Mouse (Mus musculus): Measurements from ENCODE around the gene Phactr4. TPM values are rescaled to one million over a fixed set of nuclear protein-coding genes. Genes with fewer than 3 reads are reported as not detected.
A peak's percentile ranks its signal among the peaks of the same experiment; 100 is the strongest.

The Phactr4 gene
- polyA plus RNA-seq, 1 experiment from 2014 or later = 22.2 TPM

DNA sequence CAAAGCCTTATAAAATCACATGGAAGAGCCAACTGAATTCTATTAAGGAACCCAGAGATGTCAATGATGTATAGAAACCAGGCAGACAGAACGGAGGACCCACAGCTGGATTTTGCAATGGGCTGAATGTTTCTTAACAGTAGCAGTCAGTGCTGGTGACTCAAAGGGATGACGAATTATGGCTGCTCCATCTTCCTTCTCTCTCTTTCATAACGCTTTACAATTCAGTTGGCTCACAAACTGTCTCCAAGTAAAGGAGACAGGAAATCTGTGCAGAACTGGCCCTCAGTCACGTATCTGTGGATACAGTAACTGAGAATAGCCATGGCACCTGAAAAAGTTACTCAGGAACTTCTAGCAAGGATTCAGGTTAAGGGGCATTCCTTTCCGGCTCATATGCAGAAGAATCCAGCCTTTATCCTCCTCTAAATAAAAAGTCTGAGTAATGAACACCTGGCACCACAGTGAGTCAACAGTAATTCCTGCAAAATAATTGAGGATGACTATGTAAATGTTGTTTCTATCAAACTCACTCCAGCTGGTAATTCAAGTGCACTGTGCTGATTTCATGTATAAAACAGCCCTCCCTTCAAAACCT, 19.1 kb downstream of the Phactr4 start:
- Histone ChIP-seq H3K27ac (ENCODE audit: low read depth, low read length) (no peak overlapping the region), H3K4me3 (ENCODE audit: low read depth, low read length) (no peak overlapping the region), H3K4me1 (ENCODE audit: control insufficient read depth, insufficient read depth, low read length) (peaks cover 4% of the 10 kb centered on the region), H3K36me3 (ENCODE audit: control insufficient read depth, insufficient read depth, low read length) (no peaks in the 10 kb centered on the region; the same call in 1 of the 2 replicates), H3K4me2 (no peak overlapping the region), H3K9me3 (ENCODE audit: control insufficient read depth, low read length) (no peaks in the 10 kb centered on the region), H3K9ac (ENCODE audit: low read length) (no peak overlapping the region), H3K27me3 (ENCODE audit: control insufficient read depth, insufficient read depth, low read length) (no peaks in the 10 kb centered on the region)
- no peak for ATAC-seq (ENCODE audit: low FRiP score)
- no peak for DNase-seq (ENCODE audit: low spot score, missing footprints)
- WGBS = 91% methylated on average over 5 of the region's 5 CpGs

DNA sequence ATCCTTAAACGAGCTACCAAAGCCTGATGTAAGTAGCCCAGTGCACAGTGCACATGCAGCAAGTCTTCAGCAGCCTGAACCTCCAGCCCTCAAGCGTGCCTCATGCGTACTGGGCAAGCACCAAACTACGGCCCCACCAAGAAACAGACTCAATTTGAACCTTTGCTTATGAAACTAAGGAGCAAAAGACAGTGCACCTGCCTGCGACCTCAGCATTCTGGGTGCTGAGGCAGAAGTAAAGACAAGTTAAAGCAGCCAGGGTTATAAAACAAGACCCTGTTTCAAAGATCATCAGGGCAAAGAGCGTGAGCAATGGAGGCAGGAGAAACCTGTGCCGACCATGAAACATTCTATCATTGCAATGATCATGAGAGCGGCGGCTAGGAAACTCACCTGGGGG, 21.3 kb downstream of the Phactr4 start:
- Histone ChIP-seq H3K4me2 (no peak overlapping the region), H3K27ac (ENCODE audit: low read depth, low read length) (no peak overlapping the region), H3K9ac (ENCODE audit: low read length) (no peak overlapping the region), H3K27me3 (ENCODE audit: control insufficient read depth, insufficient read depth, low read length) (no peaks in the 10 kb centered on the region), H3K4me1 (ENCODE audit: control insufficient read depth, insufficient read depth, low read length) (peaks cover 4% of the 10 kb centered on the region), H3K4me3 (ENCODE audit: low read depth, low read length) (no peak overlapping the region), H3K9me3 (ENCODE audit: control insufficient read depth, low read length) (no peaks in the 10 kb centered on the region), H3K36me3 (ENCODE audit: control insufficient read depth, insufficient read depth, low read length) (no peaks in the 10 kb centered on the region; the same call in 1 of the 2 replicates)
- WGBS = 92% methylated on average over 9 of the region's 9 CpGs
- DNase-seq (ENCODE audit: low spot score, missing footprints) = no peak
- no peak for ATAC-seq (ENCODE audit: low FRiP score)

DNA sequence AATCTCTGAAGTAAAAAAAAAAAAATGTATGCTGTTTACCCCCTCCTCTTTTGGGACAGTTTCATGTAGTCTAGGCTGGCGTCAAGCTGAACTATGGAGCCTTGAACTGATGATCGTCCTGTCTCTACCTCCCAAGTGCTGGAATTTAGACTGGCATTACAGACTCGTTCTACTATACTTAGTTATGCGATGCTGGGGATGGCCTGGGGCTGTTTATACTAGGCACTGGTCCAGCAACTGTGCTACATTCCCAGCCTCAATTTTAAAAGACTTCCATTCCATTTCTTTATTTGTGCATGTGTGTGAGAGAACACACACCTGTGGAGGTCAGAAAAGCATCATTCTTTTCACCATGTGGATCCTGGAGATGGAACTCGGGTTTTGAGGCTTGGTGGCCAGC, 23.4 kb downstream of the Phactr4 start:
- DNase-seq (ENCODE audit: low spot score, missing footprints) (no peak), ATAC-seq (ENCODE audit: low FRiP score) (no peak)
- Histone ChIP-seq H3K27ac (ENCODE audit: low read depth, low read length) (no peak overlapping the region), H3K9me3 (ENCODE audit: control insufficient read depth, low read length) (no peaks in the 10 kb centered on the region), H3K9ac (ENCODE audit: low read length) (no peak overlapping the region), H3K4me3 (ENCODE audit: low read depth, low read length) (no peak overlapping the region), H3K36me3 (ENCODE audit: control insufficient read depth, insufficient read depth, low read length) (no peaks in the 10 kb centered on the region; the same call in 1 of the 2 replicates), H3K27me3 (ENCODE audit: control insufficient read depth, insufficient read depth, low read length) (no peaks in the 10 kb centered on the region), H3K4me1 (ENCODE audit: control insufficient read depth, insufficient read depth, low read length) (peaks cover 4% of the 10 kb centered on the region), H3K4me2 (no peak overlapping the region)
- 84% methylated on average over 5 of the region's 5 CpGs for WGBS

DNA sequence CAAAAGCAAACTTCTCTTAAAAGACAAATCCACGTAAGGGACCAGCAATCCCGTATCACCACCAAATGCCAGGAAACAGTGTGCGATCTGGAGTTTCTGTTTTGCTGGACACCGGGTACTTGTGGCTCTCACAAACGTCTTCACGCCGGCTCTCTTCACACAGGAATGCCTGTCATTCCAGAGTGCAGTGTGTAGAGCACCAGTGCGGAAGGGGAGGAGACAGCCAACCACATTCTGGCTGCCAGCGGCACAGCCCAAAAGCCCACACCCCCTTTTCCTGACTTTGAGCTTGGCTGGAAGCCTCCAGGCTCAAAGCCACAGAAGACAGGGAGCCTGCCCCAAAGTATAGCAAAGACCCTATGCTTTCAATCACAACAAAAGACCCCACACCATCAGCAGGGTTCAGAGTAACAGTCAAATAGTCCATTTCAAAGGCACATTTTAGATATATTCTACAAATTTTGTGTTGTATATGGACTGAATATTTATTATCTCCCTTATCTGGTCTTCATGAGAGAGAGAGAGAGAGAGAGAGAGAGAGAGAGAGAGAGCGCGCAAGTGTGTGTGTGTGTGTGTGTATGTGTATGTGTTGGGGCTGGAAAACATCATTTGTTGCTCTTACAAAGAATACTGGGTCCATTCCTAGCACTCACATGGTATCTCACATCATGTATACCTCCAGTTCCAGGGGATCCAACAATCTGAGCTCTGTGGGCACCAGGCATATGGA, 24.1 kb downstream of the Phactr4 start:
- no peaks in the 10 kb centered on the region; the same call in 1 of the 2 replicates for H3K36me3 ChIP-seq (ENCODE audit: control insufficient read depth, insufficient read depth, low read length)
- H3K4me3 ChIP-seq (ENCODE audit: low read depth, low read length) = no peak overlapping the region
- peaks cover 4% of the 10 kb centered on the region for H3K4me1 ChIP-seq (ENCODE audit: control insufficient read depth, insufficient read depth, low read length)
- no peaks in the 10 kb centered on the region for H3K9me3 ChIP-seq (ENCODE audit: control insufficient read depth, low read length)
- ATAC-seq (ENCODE audit: low FRiP score) (no peak), DNase-seq (ENCODE audit: low spot score, missing footprints) (peak; percentile 87)
- 47% methylated on average over 11 of the region's 11 CpGs for WGBS
- no peak overlapping the region for H3K9ac ChIP-seq (ENCODE audit: low read length)
- H3K27ac ChIP-seq (ENCODE audit: low read depth, low read length) = no peak overlapping the region
- H3K4me2 ChIP-seq = no peak overlapping the region; the same call in 1 of the 2 replicates
- no peaks in the 10 kb centered on the region for H3K27me3 ChIP-seq (ENCODE audit: control insufficient read depth, insufficient read depth, low read length)

DNA sequence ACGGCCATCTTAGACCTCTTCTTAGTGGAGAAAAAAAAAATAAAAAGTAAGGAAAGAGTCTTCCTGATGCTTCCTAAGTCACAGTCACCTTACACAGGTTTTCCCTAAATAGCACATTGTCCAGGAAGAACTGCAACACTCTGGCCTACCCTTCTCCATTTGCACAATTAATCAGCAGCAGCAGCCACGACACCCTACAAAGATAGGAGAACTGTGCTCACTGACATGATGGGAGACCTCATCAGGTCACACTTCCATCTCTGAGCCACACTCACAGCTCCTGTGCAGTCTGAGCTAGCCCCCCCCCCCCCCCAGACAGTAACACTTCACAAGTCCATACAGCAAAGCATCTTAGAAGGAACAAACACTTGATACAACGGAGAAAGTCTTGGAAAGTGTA, 25.2 kb downstream of the Phactr4 start:
- 90% methylated on average over 3 of the region's 3 CpGs for WGBS

DNA sequence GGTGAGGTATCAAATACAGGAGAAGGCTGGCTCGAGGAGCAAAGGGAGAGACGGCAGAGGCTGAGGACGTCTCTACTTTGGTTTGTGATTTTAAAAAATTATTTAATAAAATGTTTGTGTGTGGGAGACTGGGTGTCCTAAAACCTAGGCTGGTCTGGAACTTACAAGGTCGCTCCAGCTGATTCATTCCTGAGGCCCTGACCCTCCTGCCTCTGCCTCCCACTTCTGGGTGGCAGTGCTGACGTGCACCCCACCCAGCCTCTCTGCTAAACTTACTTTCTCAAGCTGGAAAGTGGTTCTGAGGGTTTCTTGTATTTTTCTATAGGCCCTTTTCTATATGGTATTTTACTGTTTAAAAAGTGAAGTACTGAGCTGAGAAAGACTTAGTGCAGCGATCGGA, 26.0 kb downstream of the Phactr4 start:
- Histone ChIP-seq H3K27me3 (ENCODE audit: control insufficient read depth, insufficient read depth, low read length) (no peaks in the 10 kb centered on the region), H3K9me3 (ENCODE audit: control insufficient read depth, low read length) (no peaks in the 10 kb centered on the region), H3K4me1 (ENCODE audit: control insufficient read depth, insufficient read depth, low read length) (peaks cover 4% of the 10 kb centered on the region), H3K4me3 (ENCODE audit: low read depth, low read length) (no peak overlapping the region), H3K27ac (ENCODE audit: low read depth, low read length) (no peak overlapping the region), H3K36me3 (ENCODE audit: control insufficient read depth, insufficient read depth, low read length) (no peaks in the 10 kb centered on the region; the same call in 1 of the 2 replicates), H3K9ac (ENCODE audit: low read length) (no peak overlapping the region), H3K4me2 (no peak overlapping the region)
- DNase-seq (ENCODE audit: low spot score, missing footprints) = no peak
- 95% methylated on average over 7 of the region's 7 CpGs for WGBS
- ATAC-seq (ENCODE audit: low FRiP score) = no peak

More for the DNA sequence above, 25.2 kb downstream of the Phactr4 start:
- Histone ChIP-seq H3K4me1 (ENCODE audit: control insufficient read depth, insufficient read depth, low read length) (peaks cover 4% of the 10 kb centered on the region), H3K9ac (ENCODE audit: low read length) (no peak overlapping the region), H3K27ac (ENCODE audit: low read depth, low read length) (no peak overlapping the region), H3K36me3 (ENCODE audit: control insufficient read depth, insufficient read depth, low read length) (no peaks in the 10 kb centered on the region; the same call in 1 of the 2 replicates), H3K4me2 (no peak overlapping the region), H3K9me3 (ENCODE audit: control insufficient read depth, low read length) (no peaks in the 10 kb centered on the region), H3K27me3 (ENCODE audit: control insufficient read depth, insufficient read depth, low read length) (no peaks in the 10 kb centered on the region), H3K4me3 (ENCODE audit: low read depth, low read length) (no peak overlapping the region)
- no peak for ATAC-seq (ENCODE audit: low FRiP score)
- DNase-seq (ENCODE audit: low spot score, missing footprints) = no peak

DNA sequence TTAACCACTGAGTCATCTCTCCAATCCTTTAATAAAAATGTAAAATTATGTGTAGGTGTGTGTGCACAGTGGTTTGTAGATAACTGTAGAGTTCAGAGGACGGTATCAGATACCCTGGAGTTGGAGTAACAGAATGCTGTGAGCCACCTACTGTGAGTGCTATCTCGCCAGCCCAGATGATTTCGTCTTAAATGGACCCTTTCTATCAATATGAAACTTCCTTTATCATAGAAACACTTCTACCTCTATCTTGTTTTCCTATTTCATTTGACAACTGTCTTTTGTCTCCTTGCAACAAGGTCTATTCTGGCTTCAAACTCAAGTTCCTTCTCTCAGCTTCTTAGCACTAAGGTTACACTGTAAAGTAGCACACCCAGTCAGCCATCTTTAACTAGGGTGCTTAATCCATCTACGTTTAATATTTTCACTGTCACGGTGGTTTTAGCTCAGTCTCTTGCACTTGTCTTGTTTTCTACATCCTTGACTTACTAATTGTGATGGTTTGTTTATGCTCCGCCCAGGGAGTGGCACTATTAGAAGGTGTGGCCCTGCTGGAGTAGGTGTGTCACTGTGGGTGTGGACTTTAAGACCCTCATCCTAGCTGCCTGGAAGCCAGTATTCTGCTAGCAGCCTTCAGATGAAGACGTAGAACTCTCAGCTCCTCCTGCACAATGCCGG, 31.1 kb downstream of the Phactr4 start:
- no peak overlapping the region for H3K9ac ChIP-seq (ENCODE audit: low read length)
- H3K4me3 ChIP-seq (ENCODE audit: low read depth, low read length) = no peak overlapping the region
- no peak overlapping the region for H3K4me2 ChIP-seq
- H3K4me1 ChIP-seq (ENCODE audit: control insufficient read depth, insufficient read depth, low read length) = no peaks in the 10 kb centered on the region
- H3K27me3 ChIP-seq (ENCODE audit: control insufficient read depth, insufficient read depth, low read length) = no peaks in the 10 kb centered on the region
- no peaks in the 10 kb centered on the region for H3K9me3 ChIP-seq (ENCODE audit: control insufficient read depth, low read length)
- DNase-seq (ENCODE audit: low spot score, missing footprints) (no peak), ATAC-seq (ENCODE audit: low FRiP score) (no peak)
- no peaks in the 10 kb centered on the region for H3K36me3 ChIP-seq (ENCODE audit: control insufficient read depth, insufficient read depth, low read length)
- 96% methylated on average over 8 of the region's 8 CpGs for WGBS
- no peak overlapping the region for H3K27ac ChIP-seq (ENCODE audit: low read depth, low read length)

DNA sequence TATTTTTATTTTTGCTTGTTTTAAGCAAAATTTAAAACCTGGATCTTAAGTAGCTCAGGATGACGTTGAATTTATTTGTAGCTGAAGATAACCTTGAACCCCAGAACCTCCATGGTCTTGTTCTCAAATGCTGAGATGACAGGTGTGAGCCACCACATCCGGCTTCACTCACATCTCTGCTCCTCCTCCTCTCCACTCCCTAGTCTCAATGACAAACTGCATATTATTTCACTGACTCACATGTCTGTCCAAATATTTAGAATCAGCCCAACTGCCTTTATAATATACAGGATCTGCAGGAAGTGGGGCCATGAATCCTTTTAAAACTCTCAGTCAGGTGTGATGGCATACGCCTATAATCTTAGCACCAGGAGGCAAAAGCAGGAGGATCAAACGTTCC, 33.0 kb downstream of the Phactr4 start:
- Histone ChIP-seq H3K27ac (ENCODE audit: low read depth, low read length) (no peak overlapping the region), H3K27me3 (ENCODE audit: control insufficient read depth, insufficient read depth, low read length) (no peaks in the 10 kb centered on the region), H3K9ac (ENCODE audit: low read length) (no peak overlapping the region), H3K36me3 (ENCODE audit: control insufficient read depth, insufficient read depth, low read length) (no peaks in the 10 kb centered on the region), H3K4me3 (ENCODE audit: low read depth, low read length) (no peak overlapping the region), H3K4me1 (ENCODE audit: control insufficient read depth, insufficient read depth, low read length) (no peaks in the 10 kb centered on the region), H3K9me3 (ENCODE audit: control insufficient read depth, low read length) (no peaks in the 10 kb centered on the region), H3K4me2 (no peak overlapping the region)
- no peak for DNase-seq (ENCODE audit: low spot score, missing footprints)
- no peak for ATAC-seq (ENCODE audit: low FRiP score)
- 93% methylated on average over 4 of the region's 4 CpGs for WGBS

DNA sequence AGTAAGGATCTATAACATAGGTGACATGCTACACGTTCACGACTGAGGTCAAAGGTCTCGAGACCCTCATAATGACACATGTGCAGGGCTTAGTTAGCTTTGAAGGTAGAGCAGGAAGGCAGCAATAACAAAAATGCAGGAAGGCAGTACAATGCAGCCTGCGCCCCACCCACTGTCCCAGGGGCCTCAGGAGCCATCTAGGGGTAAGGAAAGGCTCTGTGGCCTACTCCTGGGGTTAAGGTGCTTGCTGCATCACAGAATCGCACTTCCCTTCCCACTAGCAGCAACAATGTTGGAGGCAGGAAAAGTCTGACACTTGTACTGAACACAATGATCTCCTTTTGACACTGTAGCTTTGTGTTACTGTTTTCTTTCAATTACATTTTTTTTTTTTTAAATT, 34.7 kb downstream of the Phactr4 start:
- H3K4me1 ChIP-seq (ENCODE audit: control insufficient read depth, insufficient read depth, low read length) = no peaks in the 10 kb centered on the region
- no peak overlapping the region for H3K27ac ChIP-seq (ENCODE audit: low read depth, low read length)
- WGBS = 91% methylated on average over 5 of the region's 5 CpGs
- no peaks in the 10 kb centered on the region for H3K27me3 ChIP-seq (ENCODE audit: control insufficient read depth, insufficient read depth, low read length)
- H3K9me3 ChIP-seq (ENCODE audit: control insufficient read depth, low read length) = no peaks in the 10 kb centered on the region
- ATAC-seq (ENCODE audit: low FRiP score) = no peak
- no peak overlapping the region for H3K4me3 ChIP-seq (ENCODE audit: low read depth, low read length)
- no peaks in the 10 kb centered on the region for H3K36me3 ChIP-seq (ENCODE audit: control insufficient read depth, insufficient read depth, low read length)
- no peak overlapping the region for H3K4me2 ChIP-seq
- H3K9ac ChIP-seq (ENCODE audit: low read length) = no peak overlapping the region
- peak; percentile 35 for DNase-seq (ENCODE audit: low spot score, missing footprints)
